Mouse (Mus musculus) E14TG2a.4 (cell line): ENCODE data around the gene Cdkl4.
A peak's percentile ranks its signal among the peaks of the same experiment; 100 is the strongest.

Experiments
- H3K27me3 ChIP-seq: 2 replicates; pipeline ENCODE4 v1.6.1; 2014; ENCODE audit warnings: low read length, control low read depth; ENCODE audit not compliant: insufficient read depth
- H3K36me3 ChIP-seq: 2 replicates; pipeline ENCODE4 v1.6.1; 2014; ENCODE audit warnings: low read length, control low read depth; ENCODE audit not compliant: insufficient read depth
- H3K4me1 ChIP-seq: replicated peaks from 2 replicates; pipeline ENCODE4 v1.6.1; 2014; ENCODE audit warnings: low read depth, low read length, control low read depth
- H3K4me3 ChIP-seq: replicated peaks from 2 replicates; pipeline ENCODE4 v1.5.1; 2014; ENCODE audit warnings: mild to moderate bottlenecking, low read length
- H3K9me3 ChIP-seq: 2 replicates; pipeline ENCODE4 v1.6.1; 2014; ENCODE audit warnings: low read length, control low read depth
- CTCF ChIP-seq: conservative IDR thresholded peaks from 2 replicates; pipeline ENCODE4 v1.5.1; 2014; ENCODE audit warnings: low read length
- NANOG ChIP-seq: IDR thresholded peaks from 2 replicates; pipeline ENCODE4 v1.6.1; 2014; ENCODE audit warnings: borderline replicate concordance, low read length, mixed read lengths
- POU5F1 ChIP-seq: IDR thresholded peaks from 2 replicates; pipeline ENCODE4 v1.6.1; 2014; ENCODE audit warnings: low read length, borderline replicate concordance

The Cdkl4 gene

DNA sequence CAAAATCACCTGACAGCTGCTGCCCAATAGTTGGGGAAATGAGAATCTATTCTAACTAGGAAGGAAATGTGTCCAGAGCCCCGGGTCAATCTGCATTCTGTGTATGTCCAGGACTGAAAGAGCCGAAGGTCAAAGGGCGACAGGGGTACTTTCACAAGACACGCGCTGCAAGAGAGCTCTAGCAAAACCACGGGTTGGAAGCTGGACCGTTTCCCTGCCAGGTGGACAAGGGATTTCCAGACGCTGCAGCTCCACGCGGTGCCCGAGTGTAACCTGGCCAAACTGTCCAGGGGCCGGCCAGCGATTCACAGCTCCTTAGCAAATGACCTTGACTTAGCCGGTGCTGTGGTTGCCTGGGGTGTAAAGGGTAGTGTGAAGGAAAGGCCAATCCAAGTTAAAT, 19.0 kb downstream of the Cdkl4 start:
- H3K36me3 ChIP-seq, result no peaks in the 10 kb centered on the region
- H3K27me3 ChIP-seq, result no peaks in the 10 kb centered on the region
- no peaks in the 10 kb centered on the region for H3K9me3 ChIP-seq

GRCm38 (mm10) chr17:80557461-80557860, 20.2 kb downstream of the Cdkl4 start:
- H3K27me3 ChIP-seq, result no peaks in the 10 kb centered on the region
- H3K4me1 ChIP-seq, result peaks cover 39% of the 10 kb centered on the region
- TF ChIP-seq NANOG (no peak), POU5F1 (no peak), CTCF (peak; percentile 71)
- H3K36me3 ChIP-seq, result no peaks in the 10 kb centered on the region
- H3K9me3 ChIP-seq, result no peaks in the 10 kb centered on the region
- no peak overlapping the region for H3K4me3 ChIP-seq

More for the DNA sequence above, 19.0 kb downstream of the Cdkl4 start:
- TF ChIP-seq POU5F1, result no peak
- no peak for TF ChIP-seq NANOG
- no peak for TF ChIP-seq CTCF
- Histone ChIP-seq H3K4me3 (peak overlapping the region; percentile 66), H3K4me1 (peaks cover 41% of the 10 kb centered on the region)

GRCm38 (mm10) chr17:80553318-80554270, 24.0 kb downstream of the Cdkl4 start:
- Histone ChIP-seq H3K4me3 (peak overlapping the region; percentile 87), H3K4me1 (peaks cover 24% of the 10 kb centered on the region), H3K27me3 (no peaks in the 10 kb centered on the region), H3K9me3 (no peaks in the 10 kb centered on the region), H3K36me3 (no peaks in the 10 kb centered on the region)
- TF ChIP-seq POU5F1 (no peak), CTCF (peak; percentile 67)

- Histone ChIP-seq H3K36me3 (no peaks in the 10 kb centered on the region), H3K9me3 (no peaks in the 10 kb centered on the region), H3K27me3 (no peaks in the 10 kb centered on the region), H3K4me1 (peaks cover 18% of the 10 kb centered on the region), H3K4me3 (no peak overlapping the region)
- TF ChIP-seq NANOG (no peak), POU5F1 (no peak), CTCF (no peak)
These were observed 25.0 kb downstream of the Cdkl4 start for GRCm38 (mm10) chr17:80552653-80553052.

DNA sequence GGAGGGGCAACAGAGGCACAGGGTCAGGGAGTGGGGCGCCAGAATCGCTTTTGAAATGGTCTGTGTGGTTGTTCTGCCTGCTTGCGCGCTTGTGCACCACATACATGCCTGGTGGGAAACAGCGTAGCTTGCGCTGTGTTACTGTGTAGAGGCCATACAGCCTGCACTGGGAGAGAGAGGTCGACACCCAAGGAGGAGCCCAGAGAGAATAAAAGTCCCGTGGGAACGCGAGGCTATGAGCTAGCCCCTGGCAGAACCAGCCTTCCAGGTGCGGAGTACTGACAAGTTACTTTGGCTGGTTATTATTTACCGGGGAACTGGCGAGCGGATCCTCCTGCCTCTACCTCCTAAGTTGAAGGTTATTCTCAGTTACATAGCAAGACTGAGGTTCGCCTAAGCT, 26.6 kb downstream of the Cdkl4 start:
- Histone ChIP-seq H3K9me3 (no peaks in the 10 kb centered on the region), H3K4me3 (no peak overlapping the region), H3K4me1 (peaks cover 18% of the 10 kb centered on the region), H3K36me3 (no peaks in the 10 kb centered on the region), H3K27me3 (no peaks in the 10 kb centered on the region)
- no peak for TF ChIP-seq CTCF

- Histone ChIP-seq H3K36me3 (no peaks in the 10 kb centered on the region), H3K4me1 (peaks cover 22% of the 10 kb centered on the region), H3K4me3 (no peak overlapping the region), H3K27me3 (peaks cover 3% of the 10 kb centered on the region; the same call in 1 of the 2 replicates), H3K9me3 (no peaks in the 10 kb centered on the region)
- no peak for TF ChIP-seq NANOG
- TF ChIP-seq POU5F1, result no peak
- no peak for TF ChIP-seq CTCF
These were observed 30.8 kb downstream of the Cdkl4 start for GRCm38 (mm10) chr17:80546846-80547245.

DNA sequence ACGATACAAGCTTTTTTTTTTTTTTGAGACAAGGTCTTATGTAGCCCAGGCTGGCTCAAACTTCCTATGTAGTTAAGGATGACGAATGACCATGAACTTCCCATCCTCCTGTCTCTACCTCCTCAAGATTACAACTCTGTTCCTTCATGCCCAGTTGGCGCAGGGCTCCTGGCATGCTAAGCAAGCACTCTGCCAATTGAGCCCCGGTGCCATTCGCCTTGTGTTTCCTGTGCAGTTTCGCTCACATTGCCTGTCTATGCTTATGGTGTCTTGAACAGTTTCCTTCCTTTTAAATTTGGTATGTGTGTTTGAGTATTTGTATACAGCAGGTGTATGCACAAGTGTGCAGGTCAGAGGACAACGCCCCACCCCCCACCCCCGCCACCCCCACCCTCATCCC, 31.4 kb downstream of the Cdkl4 start:
- no peaks in the 10 kb centered on the region for H3K9me3 ChIP-seq
- no peaks in the 10 kb centered on the region for H3K36me3 ChIP-seq
- no peak overlapping the region for H3K4me3 ChIP-seq
- no peak for TF ChIP-seq CTCF
- no peak for TF ChIP-seq POU5F1
- TF ChIP-seq NANOG, result no peak
- H3K27me3 ChIP-seq, result peaks cover 3% of the 10 kb centered on the region; the same call in 1 of the 2 replicates
- H3K4me1 ChIP-seq, result peaks cover 25% of the 10 kb centered on the region

GRCm38 (mm10) chr17:80543646-80544045, 34.0 kb downstream of the Cdkl4 start:
- H3K4me1 ChIP-seq, result peaks cover 21% of the 10 kb centered on the region
- 0 out of 2 replicates have a peak overlapping the region, but pooled peaks have one; percentile 41 for H3K4me3 ChIP-seq
- H3K36me3 ChIP-seq, result no peaks in the 10 kb centered on the region
- H3K9me3 ChIP-seq, result no peaks in the 10 kb centered on the region
- H3K27me3 ChIP-seq, result peaks cover 3% of the 10 kb centered on the region; the same call in 1 of the 2 replicates
- TF ChIP-seq NANOG, result no peak
- no peak for TF ChIP-seq CTCF
- no peak for TF ChIP-seq POU5F1
